Mouse (Mus musculus): Measurements from ENCODE around the gene Pbp2. TPM values are rescaled to one million over a fixed set of nuclear protein-coding genes. Genes with fewer than 3 reads are reported as not detected.
A peak's percentile ranks its signal among the peaks of the same experiment; 100 is the strongest.

Pbp2 gene
- total RNA-seq (2021): not detected in 2 replicates
- long read RNA-seq: 0 reads

DNA sequence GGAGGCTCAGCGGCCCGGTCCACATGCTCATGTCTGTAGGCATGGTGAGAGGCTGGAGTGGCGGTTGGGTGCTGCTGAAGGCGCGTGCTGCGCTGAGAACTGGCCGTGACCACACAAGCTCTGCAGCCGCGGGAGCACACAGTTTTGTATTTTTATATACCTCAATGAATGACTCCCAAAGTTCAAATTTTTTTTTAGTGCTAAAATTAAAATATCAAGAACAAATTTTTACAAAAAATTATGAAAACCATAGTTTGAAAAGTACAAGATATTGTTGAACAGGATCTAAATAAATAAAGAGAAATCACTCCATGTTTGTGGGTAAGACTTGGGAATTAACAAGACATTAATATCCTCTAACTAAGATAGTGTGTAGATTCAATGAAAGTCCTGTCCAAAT lies at the start of gene Pbp2:
Pbp2 (minus strand) TSS at position 101 of the 400 bp plus-strand sequence.
- no peak for DNase-seq

DNA sequence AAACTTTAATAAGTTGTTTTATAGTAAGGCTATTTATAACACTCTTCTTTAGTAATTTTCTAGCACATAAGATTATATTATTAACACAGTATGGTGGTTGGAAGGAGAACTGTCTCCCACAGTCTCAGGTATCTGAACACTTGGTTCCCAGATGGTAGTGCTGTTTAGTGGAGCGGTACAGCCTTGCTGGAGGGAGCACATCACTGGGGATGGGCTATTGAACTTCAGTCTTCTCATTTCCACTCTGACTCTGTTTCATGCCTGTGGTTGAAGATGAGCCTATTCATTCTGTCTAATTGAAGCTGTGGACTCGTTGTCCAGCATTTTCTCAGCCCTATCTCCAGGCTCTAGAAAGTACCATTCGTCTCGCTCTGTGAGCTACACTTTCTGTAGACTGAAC lies 44.7 kb upstream of the Pbp2 start:
- no peak for DNase-seq

DNA sequence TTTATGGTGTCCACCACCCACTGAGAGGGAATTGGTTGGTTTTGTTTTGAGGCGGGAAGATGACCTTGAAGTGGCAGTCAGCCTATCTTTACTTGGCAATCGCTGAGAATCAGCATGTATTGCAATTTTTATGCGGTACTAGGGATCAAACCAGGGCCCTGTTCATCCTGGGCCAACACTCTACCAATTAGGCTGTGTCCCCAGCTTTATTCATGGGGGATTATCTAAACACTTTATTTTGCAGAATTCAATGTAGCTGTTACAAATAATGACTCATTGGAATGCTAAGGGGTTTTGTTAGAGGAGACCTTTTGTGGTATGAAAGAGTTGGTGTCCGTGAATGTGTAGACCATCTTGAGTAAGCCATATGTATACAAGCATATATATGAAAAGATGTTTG lies 42.3 kb upstream of the Pbp2 start:
- DNase-seq: no peak

DNA sequence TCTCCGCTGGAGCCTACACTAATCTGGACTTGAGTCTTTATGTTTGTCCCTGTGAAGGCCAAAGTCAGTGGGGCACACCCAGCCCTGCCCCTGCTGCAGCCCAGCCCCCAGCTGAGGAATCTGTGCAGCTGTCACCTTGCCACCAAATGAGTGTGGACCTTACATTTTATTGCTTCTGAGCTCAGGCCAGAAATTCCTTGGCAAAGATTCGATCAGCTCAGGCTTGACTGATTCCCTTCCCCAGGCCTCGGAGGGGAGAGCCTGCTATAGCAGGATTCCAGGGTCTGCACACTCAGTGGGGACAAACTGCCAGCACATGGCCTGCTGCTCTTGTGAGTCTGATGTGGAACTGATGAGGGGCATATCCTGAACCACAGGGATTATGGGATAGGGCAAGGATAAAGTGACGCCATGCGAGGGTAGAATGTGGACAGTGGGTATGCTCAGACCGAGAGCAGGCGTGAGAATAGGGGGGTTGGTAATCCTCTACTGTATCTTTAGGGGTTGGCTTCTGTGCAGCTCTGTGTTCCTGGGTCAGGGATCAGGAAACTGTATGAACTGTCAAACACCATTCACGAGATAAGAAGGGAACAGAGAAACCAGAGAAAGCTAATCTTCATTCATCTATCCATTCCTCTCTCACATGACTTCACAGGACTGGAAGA lies 41.6 kb upstream of the Pbp2 start:
- no peak for DNase-seq

DNA sequence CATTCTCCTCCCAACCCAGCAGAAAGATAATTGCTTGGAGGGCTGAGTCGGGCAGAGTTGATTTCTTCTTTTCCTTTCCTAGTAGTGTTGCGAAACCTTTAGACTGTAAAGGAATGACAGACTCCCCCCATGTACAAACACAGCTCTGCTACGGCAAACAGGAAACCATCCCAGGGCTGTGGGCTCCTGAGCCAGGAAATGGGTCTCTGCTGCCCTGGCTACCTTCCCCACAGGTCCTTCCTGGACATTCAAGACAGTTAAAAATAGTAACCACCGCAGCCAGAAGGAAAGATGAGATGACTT lies 30.8 kb upstream of the Pbp2 start:
- DNase-seq: no peak

DNA sequence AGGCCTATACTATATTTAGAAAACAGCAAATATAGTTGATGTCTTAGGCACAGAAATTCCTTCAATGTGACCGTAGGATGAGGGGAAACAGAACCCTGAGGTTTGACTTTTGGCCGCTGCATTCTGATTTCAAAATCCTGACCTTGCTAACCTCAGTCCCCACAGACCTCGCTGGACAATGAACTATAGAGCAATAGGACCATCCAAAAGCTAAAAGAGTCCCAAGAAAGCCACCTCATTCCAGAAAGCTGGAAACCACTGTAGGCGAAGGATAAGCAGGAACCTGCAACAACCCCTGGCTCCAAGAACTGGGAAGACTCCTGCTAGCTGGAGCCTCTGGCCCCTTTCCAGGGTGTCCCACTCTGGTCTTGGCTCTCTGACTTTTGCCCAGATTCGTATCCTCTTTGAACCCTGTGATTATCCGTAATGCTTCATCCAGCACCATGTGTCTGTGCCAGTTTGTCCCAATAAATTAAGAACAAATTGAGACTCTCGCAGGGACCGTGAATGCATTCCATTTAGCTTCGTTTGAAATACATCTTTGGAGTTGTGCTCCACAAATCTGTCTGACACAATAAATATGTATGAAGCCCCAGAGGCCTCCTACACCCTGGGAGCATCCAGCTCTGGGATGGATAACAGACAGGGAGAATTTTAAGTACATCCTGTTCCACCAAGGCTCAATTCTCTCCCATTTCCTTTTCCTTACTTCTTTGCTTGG lies 30.3 kb upstream of the Pbp2 start:
- no peak for DNase-seq

DNA sequence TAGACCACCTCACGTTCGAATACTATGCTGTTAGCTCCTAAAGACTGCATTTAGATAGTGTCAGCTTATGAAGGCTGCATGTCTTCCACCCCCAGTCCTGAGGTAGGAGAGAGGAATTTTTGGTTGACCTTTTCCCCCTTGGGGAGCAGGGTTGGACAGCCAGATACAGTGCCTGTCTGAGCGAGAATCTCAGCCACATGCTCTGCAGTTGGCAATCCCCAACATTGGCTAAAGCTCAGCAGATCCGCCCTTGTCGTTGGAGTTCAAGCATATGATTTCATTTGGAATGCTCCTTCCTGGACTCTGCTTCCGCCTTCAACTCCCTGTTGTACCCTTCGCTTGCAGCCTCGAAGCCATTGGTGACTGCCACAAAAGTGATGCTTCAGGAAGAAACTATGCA lies 26.2 kb upstream of the Pbp2 start:
- DNase-seq: no peak

DNA sequence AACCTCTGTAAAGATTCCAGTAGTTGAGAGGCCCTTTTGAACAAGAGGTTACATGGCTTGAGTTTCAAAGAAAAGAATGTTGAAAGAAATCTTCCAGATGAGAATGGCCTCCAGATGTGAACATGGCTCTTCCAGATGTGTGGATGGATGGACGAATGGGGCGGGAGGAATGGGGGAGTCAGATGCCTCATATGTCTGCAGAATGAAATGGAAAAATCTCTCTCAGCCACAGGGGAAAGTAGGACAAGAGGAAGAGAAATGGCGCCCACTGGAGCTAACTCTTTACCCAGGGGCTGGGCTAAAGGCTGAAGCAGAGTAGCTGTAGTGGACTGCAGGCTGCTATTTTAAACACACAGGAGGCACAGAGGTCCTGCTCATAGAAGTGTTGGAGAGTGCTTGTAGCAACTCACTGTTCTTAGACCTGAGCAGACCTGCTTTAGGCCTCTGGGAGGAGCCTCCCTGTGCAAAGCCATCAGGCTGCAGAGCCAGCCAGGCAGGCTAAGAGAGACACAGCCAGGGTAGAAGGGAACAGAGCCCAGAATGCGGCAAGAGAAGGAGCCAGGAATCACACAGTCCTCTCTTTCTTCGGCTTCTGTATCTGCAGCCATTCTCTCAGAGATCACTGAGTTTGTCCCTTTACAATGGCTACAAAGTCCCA lies 23.9 kb upstream of the Pbp2 start:
- DNase-seq: no peak

DNA sequence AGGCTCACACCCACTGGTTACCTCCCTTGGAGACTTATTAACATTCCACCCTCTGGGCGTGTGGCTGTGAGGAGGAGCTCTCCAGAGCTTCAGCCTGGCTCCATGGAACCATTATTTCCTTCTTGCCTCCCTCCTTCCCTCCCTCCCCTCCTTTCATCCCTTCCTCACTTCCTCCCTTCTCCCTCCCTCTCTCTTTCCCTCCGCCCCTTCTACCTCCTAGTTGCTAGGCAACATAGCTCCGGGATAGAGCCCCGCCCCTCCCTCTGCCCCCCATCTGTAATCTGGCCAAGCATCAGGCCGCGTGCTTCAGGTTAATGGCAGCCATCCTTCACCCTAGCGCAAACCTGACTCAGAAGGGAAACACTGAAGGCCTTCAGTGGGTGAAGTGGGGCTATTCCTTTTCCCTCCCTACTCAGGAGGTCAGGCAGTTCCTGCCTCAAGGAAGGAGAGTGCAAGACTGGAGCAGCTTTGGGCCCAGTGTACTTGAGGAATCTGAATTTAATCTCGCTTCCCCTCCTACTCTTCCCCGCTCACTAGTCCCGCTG lies 22.6 kb upstream of the Pbp2 start:
- no peak for DNase-seq

DNA sequence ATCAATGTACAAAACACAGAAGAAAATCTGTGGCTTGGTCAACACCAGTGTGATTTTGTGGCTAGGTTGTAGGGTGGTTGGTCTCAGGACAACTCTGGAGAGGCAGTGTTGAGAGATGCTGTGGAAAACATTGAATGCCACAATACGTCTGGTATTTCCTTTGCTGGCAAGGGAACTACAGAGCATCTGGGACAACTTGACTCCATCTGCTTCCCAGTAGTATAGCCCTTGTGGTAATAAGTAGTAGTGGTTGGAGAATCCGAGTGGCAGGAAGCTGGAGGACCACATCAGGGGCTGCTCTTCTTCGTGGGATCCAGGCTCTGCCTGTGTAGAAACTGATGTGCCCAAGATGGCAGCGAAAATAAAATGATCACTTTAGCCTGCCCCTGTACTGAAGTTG lies 21.7 kb upstream of the Pbp2 start:
- DNase-seq: no peak

DNA sequence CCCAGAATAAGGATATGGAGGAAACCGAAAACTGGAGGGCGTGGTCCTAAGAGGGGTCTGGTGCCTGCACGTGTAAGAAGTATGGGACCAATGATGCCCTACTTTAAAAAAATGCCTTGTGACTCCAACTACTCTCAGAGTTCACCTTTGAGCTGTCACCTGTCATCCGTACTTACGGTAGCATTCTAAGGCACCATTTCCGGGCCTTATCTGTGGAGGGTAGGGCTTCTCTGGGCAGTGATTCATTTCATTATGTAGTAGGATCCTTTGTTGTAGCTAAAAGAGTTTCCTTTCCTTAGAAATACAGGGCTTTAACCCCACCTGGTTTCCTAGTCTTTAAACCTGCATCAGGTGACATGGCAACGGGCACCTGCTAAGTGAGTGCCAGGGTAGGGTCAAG lies 16.6 kb upstream of the Pbp2 start:
- no peak for DNase-seq

DNA sequence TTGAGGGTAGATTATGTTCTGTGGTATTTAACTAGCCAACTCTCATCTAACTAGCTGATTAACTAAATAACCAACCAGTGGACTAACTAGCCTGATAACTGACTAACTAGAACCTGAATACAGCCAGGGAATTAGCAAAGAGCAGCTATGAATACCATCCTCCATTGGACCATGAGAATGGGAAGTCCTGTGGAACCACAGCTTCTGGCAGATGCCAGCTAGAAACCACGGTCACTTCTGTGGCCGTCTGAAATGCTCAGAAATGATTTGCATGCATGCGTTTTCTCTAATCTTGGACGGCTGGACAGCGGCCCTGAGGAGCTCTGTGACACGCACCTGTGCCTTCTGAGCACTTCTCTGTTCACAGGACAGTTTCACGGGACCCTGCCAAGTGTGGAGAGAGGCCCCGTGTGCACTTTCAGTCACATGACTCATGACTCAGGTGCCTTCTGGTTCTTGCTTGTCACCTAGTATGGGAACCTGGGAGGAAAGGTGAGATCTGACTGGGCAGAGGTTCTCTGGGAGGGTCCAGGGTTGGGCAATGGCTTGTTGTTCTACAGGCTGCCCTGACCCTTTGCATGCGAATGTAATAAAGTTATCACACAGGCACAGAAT lies 14.6 kb upstream of the Pbp2 start:
- DNase-seq: no peak

DNA sequence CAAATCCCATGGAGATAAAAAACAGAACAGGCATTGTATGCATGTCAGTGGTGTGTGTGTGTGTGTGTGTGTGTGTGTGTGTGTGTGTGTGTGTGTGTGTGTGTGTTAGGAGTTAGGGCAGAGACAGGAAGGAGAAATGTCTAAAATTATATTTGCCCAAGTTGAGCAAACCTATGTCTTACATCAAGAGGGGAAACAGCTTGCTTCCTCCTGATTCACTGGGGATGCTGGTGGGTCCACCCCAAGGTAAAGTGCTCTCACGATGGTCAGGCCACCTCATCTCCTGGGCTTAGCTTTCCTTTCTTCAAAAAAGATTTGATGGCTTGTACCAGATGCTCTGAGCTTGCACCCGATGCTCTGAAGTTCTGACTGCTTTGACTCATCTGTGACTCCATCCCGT lies 13.9 kb upstream of the Pbp2 start:
- no peak for DNase-seq

DNA sequence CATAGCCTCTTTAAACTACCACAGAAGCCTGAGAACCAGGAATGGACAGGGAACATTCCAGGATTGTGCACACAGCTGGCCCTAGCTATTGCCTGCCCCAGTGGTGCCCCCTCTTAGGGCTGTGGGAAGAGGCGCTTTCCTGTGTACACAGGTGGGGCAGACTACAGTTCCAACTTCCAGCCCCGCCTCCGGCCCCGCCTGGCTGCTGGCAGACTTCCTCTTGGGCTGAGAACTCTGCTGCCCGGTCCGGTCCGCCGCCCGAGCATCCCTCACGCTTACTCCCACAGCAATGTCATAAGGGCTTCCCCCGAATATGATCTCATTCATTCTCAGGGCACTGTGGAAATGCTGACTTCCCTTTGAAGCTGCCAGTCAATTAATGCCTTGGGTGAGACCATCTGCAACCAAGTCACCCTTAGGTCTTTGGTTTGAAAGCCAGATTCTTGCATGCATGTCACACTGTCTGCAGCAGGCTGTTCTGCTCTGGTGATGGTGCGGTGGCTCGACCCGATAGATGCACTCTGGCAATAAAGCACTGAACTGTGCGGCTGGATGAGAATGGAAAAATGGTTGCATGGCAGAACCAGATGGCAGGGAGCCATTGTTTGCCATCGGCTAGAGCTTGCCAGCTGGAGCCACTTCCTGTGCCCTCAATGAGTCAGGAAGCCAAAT lies 13.2 kb upstream of the Pbp2 start:
- peak; percentile 48 for DNase-seq

DNA sequence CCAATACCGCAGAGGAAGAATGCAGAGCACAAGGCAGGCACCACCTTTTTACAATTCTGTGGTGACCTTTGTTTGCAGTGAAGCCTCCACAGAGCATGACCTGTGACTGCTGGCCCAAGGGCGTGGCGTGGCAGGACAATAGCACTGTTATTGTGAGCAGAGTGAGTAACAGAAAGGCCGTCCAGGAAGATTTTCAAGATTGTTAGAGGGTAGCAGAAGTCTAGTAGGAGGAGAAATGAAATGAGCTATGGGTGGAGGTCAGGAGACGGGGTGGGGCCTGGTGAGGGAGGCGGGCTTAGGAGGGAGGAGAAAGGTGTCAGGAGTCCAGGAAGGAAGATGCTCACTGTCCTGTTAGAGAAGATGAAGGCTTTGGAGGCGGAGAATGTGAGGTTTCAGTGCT lies 12.5 kb upstream of the Pbp2 start:
- no peak for DNase-seq

DNA sequence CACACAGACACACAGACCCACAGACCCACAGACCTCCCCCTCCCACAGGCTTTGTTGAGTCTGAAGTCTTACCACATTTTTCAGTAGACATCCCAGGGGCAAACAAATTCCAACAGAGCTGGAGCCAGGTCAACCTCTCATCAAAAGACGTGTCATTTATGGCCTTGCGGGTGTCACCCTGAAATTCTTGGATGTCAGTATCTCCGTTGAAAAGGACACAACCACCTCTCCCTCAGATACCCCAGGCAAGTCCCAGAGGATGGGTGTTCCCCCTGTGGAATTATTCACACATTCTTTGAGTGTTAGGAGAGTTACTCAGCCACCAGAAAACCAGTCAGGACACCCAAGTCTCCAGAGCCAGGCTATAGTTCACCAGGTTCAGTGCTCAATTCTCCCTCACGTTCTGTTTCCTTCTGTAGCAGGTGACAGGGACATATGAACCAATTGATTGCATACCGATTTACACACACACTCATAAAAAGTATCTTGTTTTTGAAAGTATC lies 9.3 kb upstream of the Pbp2 start:
- DNase-seq: no peak

DNA sequence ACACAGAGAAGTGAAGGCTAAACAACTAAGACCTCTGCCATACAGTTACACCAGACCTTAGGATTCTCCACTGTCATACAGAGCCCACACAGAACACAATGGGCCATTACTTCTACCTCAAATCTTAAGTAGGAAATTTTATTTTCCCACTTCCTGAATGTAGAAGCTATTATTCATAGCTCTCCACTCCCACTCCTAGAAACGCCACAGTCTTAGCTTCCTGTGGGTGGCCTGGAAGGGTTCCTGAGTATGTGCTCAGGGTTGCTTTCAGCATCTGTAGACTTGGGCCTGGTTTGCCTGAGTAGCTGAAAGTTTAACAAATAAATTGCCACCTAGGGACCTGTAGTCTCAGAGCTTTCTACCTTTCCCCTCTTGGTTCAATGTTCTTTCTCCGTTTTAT lies 5.9 kb upstream of the Pbp2 start:
- no peak for DNase-seq

DNA sequence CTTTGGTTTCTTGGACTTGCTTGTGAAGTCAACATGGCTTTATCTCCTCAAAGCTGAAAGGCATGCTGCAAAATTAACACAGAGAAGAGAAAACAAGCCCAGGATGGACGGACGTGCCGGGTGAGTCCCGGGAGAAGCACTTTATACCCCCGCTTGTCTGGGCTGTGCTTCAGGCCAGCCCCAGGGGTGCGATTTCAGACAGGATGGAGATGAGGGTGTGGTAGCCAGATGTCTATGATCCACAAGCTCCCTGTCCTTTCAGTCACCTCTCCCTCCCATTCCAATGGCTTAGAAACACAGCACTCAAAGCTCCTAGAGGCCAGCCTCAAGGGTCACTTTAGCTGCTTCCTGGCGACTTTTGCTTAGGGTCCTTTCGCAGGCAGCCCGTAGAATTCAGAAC lies 3.8 kb upstream of the Pbp2 start:
- DNase-seq: no peak

DNA sequence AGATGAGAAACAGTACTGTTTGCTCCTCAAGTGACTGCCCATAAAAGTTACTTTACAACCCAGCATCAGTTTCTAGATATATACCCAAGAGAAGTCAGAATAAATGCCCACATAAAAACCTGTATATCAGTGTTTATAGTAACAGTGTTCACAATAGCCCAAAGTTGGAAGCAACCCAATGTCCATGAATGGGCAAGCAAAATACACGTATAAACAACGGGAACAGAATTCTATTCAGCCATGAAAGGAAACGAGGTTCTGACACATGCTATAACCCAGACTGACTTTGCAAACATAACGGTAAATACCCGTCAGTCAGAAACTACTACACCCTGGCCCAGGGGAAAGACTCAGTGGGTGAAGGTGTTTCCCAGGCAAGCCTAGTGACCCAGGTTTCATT lies 1.8 kb upstream of the Pbp2 start:
- no peak for DNase-seq

DNA sequence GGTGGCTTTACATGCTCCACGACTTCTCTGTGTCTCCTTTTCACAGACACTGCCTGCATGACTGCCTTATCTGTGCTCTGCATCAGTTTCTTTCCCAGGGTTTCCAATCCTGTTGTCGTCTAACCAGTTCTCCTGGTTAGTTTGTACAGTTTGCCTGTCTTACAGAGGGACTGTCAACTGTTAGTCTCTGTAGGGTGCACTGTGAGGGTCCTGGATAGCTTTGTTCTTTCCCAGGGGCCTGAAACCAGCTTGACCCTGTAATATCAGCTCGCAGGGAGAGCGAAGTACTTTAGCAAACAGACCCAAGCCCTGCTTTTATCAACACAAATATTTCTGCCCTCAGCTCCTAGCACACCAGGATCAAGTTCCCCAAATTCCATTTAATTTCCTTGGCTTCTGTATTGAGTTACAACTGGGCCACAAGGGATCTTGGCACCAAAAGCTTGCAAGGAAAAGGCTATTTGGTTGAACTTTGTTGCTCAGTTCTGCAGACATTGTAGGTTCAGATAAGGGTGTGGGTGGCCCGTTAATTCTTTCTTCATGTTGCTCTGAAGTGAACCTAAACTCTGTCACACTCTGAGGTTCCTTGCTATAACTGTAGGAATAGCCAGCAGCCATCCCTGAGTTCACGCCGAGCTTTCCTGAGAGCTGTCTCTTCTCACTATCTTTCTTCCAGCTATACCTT lies 5.5 kb downstream of the Pbp2 start:
- DNase-seq: no peak

DNA sequence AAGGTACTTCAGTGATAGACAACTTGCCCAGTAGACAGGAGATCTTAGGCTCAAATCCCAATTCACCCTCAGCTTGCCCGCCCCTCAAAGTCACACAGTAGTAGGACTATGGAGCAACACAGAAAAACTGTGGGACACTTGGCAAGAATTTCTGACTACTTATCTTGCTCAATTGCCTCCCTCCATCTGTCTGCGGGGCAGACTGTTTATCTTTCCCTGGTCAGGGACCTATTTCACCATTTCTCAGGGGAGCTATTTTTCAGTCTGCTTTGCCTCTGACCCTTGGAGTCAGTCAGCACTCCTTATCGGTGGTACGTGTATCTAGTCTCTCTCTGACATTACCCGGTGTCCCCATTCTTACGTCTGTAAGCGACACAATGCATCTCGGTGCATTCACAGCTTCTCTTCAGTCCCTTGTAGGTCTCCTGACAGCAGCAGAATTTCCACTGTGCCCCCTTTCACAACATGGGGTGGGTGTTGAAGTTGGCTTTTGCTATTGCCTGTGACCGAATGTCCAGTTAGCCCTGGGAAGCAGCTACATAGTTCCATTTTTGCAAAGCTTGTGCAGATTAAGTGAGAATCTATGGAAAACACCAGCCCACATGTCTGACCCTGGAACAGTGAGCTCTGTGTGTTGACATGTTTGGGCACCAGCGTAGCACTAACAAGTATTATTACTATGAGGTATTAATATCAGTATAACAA lies 7.6 kb downstream of the Pbp2 start:
- no peak for DNase-seq
